Mouse (Mus musculus): ENCODE measurements around the gene Bst1. TPM values are rescaled to one million over a fixed set of nuclear protein-coding genes. Genes with fewer than 3 reads are reported as not detected.
A peak's percentile ranks its signal among the peaks of the same experiment; 100 is the strongest.

Gene Bst1
- total RNA-seq (2014; fragmentation: Nextera tagmentation) = not detected in 2 replicates
- 0.99 and 1.1 TPM in 2 replicates for total RNA-seq (2017)
- not detected in 2 replicates for polyA plus RNA-seq (2012)

GRCm38 (mm10) chr5:43818695-43819094 is at the start of gene Bst1:
TSS of gene Bst1 (plus strand) at chr5:43818885.
- no peak for ATAC-seq (ENCODE audit: extremely low read depth, insufficient number of reproducible peaks, low FRiP score, poor library complexity, severe bottlenecking)
- no peak for DNase-seq (ENCODE audit: low spot score)
- no peak within 1 kb of the TSS for H3K4me3 ChIP-seq (ENCODE audit: low read depth, low read length)

GRCm38 (mm10) chr5:43770618-43771354 is 47.9 kb upstream of the Bst1 start:
- TF ChIP-seq CTCF (IDR thresholded peaks at IDR 0.05; ENCODE audit: low read depth, low read length) (no peak), TAL1 (conservative IDR thresholded peaks at IDR 0.05; ENCODE audit: low read depth, low read length) (0 out of 2 replicates have a peak, but pooled peaks have one; percentile 10)
- Histone ChIP-seq H3K4me3 (ENCODE audit: low read depth, low read length) (no peak overlapping the region), H3K36me3 (replicated peaks) (peaks cover 48% of the 10 kb centered on the region), H3K9me3 (replicated peaks) (no peaks in the 10 kb centered on the region), H3K27me3 (ENCODE audit: insufficient read depth, low read length) (no peaks in the 10 kb centered on the region), H3K4me1 (ENCODE audit: insufficient read depth, low read depth, low read length) (peaks cover 14% of the 10 kb centered on the region)
- DNase-seq (ENCODE audit: low spot score) (no peak), ATAC-seq (ENCODE audit: extremely low read depth, insufficient number of reproducible peaks, low FRiP score, poor library complexity, severe bottlenecking) (peak; percentile 45)

More at GRCm38 (mm10) chr5:43818695-43819094, at the start of gene Bst1:
- Histone ChIP-seq H3K4me1 (ENCODE audit: insufficient read depth, low read depth, low read length) (no peaks in the 10 kb centered on the region), H3K9me3 (replicated peaks) (no peaks in the 10 kb centered on the region), H3K36me3 (replicated peaks) (no peaks in the 10 kb centered on the region), H3K27me3 (ENCODE audit: insufficient read depth, low read length) (peaks cover 16% of the 10 kb centered on the region)
- TF ChIP-seq POLR2AphosphoS5 (IDR thresholded peaks at IDR 0.05; ENCODE audit: insufficient replicate concordance, low read depth, low read length) (no peak), TAL1 (conservative IDR thresholded peaks at IDR 0.05; ENCODE audit: low read depth, low read length) (no peak), CTCF (IDR thresholded peaks at IDR 0.05; ENCODE audit: low read depth, low read length) (no peak), GATA2 (IDR thresholded peaks at IDR 0.05; ENCODE audit: borderline replicate concordance, low read depth, low read length) (no peak)

- peaks cover 14% of the 10 kb centered on the region for H3K4me1 ChIP-seq (ENCODE audit: insufficient read depth, low read depth, low read length)
- no peaks in the 10 kb centered on the region for H3K9me3 ChIP-seq (replicated peaks)
- TF ChIP-seq GATA1 (IDR thresholded peaks at IDR 0.05; ENCODE audit: borderline replicate concordance, low read length) = no peak
- TF ChIP-seq TAL1 (conservative IDR thresholded peaks at IDR 0.05; ENCODE audit: low read depth, low read length) = no peak
- TF ChIP-seq GATA2 (IDR thresholded peaks at IDR 0.05; ENCODE audit: borderline replicate concordance, low read depth, low read length) = no peak
- TF ChIP-seq CTCF (IDR thresholded peaks at IDR 0.05; ENCODE audit: low read depth, low read length) = no peak
- TF ChIP-seq POLR2AphosphoS5 (IDR thresholded peaks at IDR 0.05; ENCODE audit: insufficient replicate concordance, low read depth, low read length) = no peak
- ATAC-seq (ENCODE audit: extremely low read depth, insufficient number of reproducible peaks, low FRiP score, poor library complexity, severe bottlenecking) = no peak
- no peak overlapping the region for H3K4me3 ChIP-seq (ENCODE audit: low read depth, low read length)
- peaks cover 43% of the 10 kb centered on the region for H3K36me3 ChIP-seq (replicated peaks)
- DNase-seq (ENCODE audit: low spot score) = no peak
- no peaks in the 10 kb centered on the region for H3K27me3 ChIP-seq (ENCODE audit: insufficient read depth, low read length)
Measured at GRCm38 (mm10) chr5:43771555-43771954, 47.1 kb upstream of the Bst1 start.

- ATAC-seq (ENCODE audit: extremely low read depth, insufficient number of reproducible peaks, low FRiP score, poor library complexity, severe bottlenecking) (no peak), DNase-seq (ENCODE audit: low spot score) (no peak)
- TF ChIP-seq POLR2AphosphoS5 (IDR thresholded peaks at IDR 0.05; ENCODE audit: insufficient replicate concordance, low read depth, low read length) (no peak), GATA1 (IDR thresholded peaks at IDR 0.05; ENCODE audit: borderline replicate concordance, low read length) (no peak), GATA2 (IDR thresholded peaks at IDR 0.05; ENCODE audit: borderline replicate concordance, low read depth, low read length) (no peak), TAL1 (conservative IDR thresholded peaks at IDR 0.05; ENCODE audit: low read depth, low read length) (no peak), CTCF (IDR thresholded peaks at IDR 0.05; ENCODE audit: low read depth, low read length) (no peak)
- Histone ChIP-seq H3K9me3 (replicated peaks) (no peaks in the 10 kb centered on the region), H3K4me3 (ENCODE audit: low read depth, low read length) (no peak overlapping the region), H3K27me3 (ENCODE audit: insufficient read depth, low read length) (no peaks in the 10 kb centered on the region), H3K36me3 (replicated peaks) (peaks cover 16% of the 10 kb centered on the region), H3K4me1 (ENCODE audit: insufficient read depth, low read depth, low read length) (peaks cover 29% of the 10 kb centered on the region)
Measured at GRCm38 (mm10) chr5:43776407-43776806, 42.3 kb upstream of the Bst1 start.

DNA sequence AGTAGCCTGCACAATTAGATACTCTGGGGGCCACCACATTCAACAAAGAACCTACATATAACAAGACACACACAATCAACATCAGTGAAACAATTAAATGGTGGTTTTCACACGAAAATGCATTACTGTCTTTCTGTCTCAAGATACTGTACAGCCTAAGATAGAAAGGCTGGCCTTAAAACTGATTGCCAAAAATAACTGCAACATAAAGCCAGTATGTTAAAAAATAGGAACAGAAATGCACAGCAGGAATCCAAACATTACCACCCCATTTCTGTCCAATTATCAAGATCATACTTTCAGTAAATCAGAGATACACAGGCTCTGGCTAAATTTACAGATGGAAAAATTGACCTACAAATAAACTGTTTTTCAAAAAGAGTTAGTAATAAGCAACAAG is 41.7 kb upstream of the Bst1 start:
- Histone ChIP-seq H3K4me3 (ENCODE audit: low read depth, low read length) (no peak overlapping the region), H3K4me1 (ENCODE audit: insufficient read depth, low read depth, low read length) (peaks cover 27% of the 10 kb centered on the region), H3K36me3 (replicated peaks) (peaks cover 12% of the 10 kb centered on the region), H3K27me3 (ENCODE audit: insufficient read depth, low read length) (no peaks in the 10 kb centered on the region), H3K9me3 (replicated peaks) (no peaks in the 10 kb centered on the region)
- DNase-seq (ENCODE audit: low spot score) (no peak), ATAC-seq (ENCODE audit: extremely low read depth, insufficient number of reproducible peaks, low FRiP score, poor library complexity, severe bottlenecking) (no peak)
- TF ChIP-seq GATA1 (IDR thresholded peaks at IDR 0.05; ENCODE audit: borderline replicate concordance, low read length) (no peak), POLR2AphosphoS5 (IDR thresholded peaks at IDR 0.05; ENCODE audit: insufficient replicate concordance, low read depth, low read length) (no peak), GATA2 (IDR thresholded peaks at IDR 0.05; ENCODE audit: borderline replicate concordance, low read depth, low read length) (no peak), TAL1 (conservative IDR thresholded peaks at IDR 0.05; ENCODE audit: low read depth, low read length) (no peak), CTCF (IDR thresholded peaks at IDR 0.05; ENCODE audit: low read depth, low read length) (no peak)

DNA sequence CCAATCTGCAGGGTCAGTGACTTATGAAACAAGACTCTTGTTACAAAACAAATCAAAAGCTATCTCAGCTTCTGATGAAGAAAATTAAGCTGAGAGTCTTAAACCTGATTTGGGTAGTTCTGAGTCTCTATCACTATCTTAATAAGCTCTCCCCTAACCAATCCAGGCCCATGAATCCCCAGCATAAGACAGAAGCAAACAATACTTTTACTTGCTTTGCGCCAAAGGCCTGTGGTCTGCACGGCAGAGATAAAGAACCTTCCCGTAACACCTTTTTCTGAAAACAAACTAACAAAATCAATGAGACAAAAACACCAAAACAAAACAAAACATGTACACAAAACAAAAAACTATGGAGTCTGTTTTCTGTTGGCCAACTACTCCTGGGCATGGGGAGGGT is 40.1 kb upstream of the Bst1 start:
- Histone ChIP-seq H3K27me3 (ENCODE audit: insufficient read depth, low read length) (no peaks in the 10 kb centered on the region), H3K36me3 (replicated peaks) (peaks cover 5% of the 10 kb centered on the region), H3K4me1 (ENCODE audit: insufficient read depth, low read depth, low read length) (peaks cover 37% of the 10 kb centered on the region), H3K4me3 (ENCODE audit: low read depth, low read length) (no peak overlapping the region), H3K9me3 (replicated peaks) (no peaks in the 10 kb centered on the region)
- TF ChIP-seq TAL1 (conservative IDR thresholded peaks at IDR 0.05; ENCODE audit: low read depth, low read length) (0 out of 2 replicates have a peak, but pooled peaks have one; percentile 21), POLR2AphosphoS5 (IDR thresholded peaks at IDR 0.05; ENCODE audit: insufficient replicate concordance, low read depth, low read length) (no peak), GATA2 (IDR thresholded peaks at IDR 0.05; ENCODE audit: borderline replicate concordance, low read depth, low read length) (no peak), GATA1 (IDR thresholded peaks at IDR 0.05; ENCODE audit: borderline replicate concordance, low read length) (no peak), CTCF (IDR thresholded peaks at IDR 0.05; ENCODE audit: low read depth, low read length) (no peak)
- no peak for ATAC-seq (ENCODE audit: extremely low read depth, insufficient number of reproducible peaks, low FRiP score, poor library complexity, severe bottlenecking)
- DNase-seq (ENCODE audit: low spot score) = no peak

All from G1E (cell line).